Mouse (Mus musculus): ENCODE results near the gene Mrpl9. TPM values are rescaled to one million over a fixed set of nuclear protein-coding genes. Genes with fewer than 3 reads are reported as not detected.

Gene Mrpl9
- polyA plus RNA-seq (2016; fragmentation: Nextera tagmentation; extraction: Ambion mirVana): 58.0 and 67.5 TPM in 2 replicates

DNA sequence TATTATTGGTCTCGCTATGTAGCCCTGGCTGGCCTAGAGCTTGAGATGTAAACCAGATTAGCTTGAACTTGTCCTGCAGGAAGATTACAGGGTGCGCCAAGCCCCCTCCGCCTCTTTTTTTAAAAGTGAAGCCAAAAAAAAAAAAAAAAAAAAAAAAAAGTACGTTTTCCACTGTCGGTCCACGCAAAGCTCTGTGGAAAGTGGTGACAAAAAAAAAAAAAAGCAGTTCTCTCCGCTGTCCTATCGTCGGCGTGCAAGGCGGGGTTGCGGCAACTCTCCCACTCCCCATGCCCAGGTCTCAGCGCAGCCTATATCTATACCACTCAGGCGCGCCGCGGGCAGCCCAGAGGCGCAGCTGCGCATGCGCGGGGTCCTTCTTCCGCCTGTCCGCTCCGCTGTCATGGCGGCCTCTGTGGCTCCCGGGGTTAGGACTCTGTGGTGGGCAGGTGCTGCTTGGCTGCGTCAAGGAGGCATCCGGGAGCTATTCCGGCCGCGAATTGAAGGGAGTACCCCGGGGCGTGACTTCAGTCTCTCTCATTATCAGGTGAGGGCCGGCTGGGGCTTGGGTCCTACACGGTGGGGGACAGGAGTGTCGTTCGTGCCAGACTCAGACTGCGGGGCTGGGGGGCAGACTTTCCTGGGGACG lies at the start of gene Mrpl9:
Mrpl9 (plus strand) TSS at position 368 of the 646 bp plus-strand sequence.
- Histone ChIP-seq H3K4me1 (peaks cover 8% of the 10 kb centered on the region), H3K9me3 (replicated peaks) (no peaks in the 10 kb centered on the region), H3K36me3 (peaks cover 30% of the 10 kb centered on the region), H3K27ac (peak within 1 kb of the TSS; percentile 75), H3K27me3 (no peaks in the 10 kb centered on the region), H3K4me3 (peak within 1 kb of the TSS; percentile 95), H3K4me2 (replicated peaks) (peak within 1 kb of the TSS; percentile 94), H3K9ac (peak within 1 kb of the TSS; percentile 93)
- WGBS: 1% methylated on average over 36 of the region's 39 CpGs
- ATAC-seq (ENCODE audit: low FRiP score): peak; percentile 98

GRCm38 (mm10) chr3:94396336-94396735 lies 46.8 kb upstream of the Mrpl9 start:
- 84% methylated on average over 1 of the region's 1 CpGs for WGBS
- peaks cover 15% of the 10 kb centered on the region for H3K4me1 ChIP-seq
- H3K9me3 ChIP-seq (replicated peaks): no peaks in the 10 kb centered on the region
- no peak overlapping the region for H3K9ac ChIP-seq
- H3K27ac ChIP-seq: no peak overlapping the region
- ATAC-seq (ENCODE audit: low FRiP score): no peak
- H3K4me2 ChIP-seq (replicated peaks): no peak overlapping the region
- peaks cover 28% of the 10 kb centered on the region for H3K27me3 ChIP-seq
- H3K4me3 ChIP-seq: no peak overlapping the region
- H3K36me3 ChIP-seq: no peaks in the 10 kb centered on the region

- Histone ChIP-seq H3K4me3 (no peak overlapping the region), H3K27me3 (peaks cover 31% of the 10 kb centered on the region), H3K4me2 (replicated peaks) (no peak overlapping the region), H3K36me3 (no peaks in the 10 kb centered on the region), H3K27ac (no peak overlapping the region), H3K9me3 (replicated peaks) (no peaks in the 10 kb centered on the region), H3K4me1 (peaks cover 15% of the 10 kb centered on the region), H3K9ac (no peak overlapping the region)
- 85% methylated on average over 4 of the region's 4 CpGs for WGBS
- no peak for ATAC-seq (ENCODE audit: low FRiP score)
These were observed 46.3 kb upstream of the Mrpl9 start for GRCm38 (mm10) chr3:94396851-94397250.

DNA sequence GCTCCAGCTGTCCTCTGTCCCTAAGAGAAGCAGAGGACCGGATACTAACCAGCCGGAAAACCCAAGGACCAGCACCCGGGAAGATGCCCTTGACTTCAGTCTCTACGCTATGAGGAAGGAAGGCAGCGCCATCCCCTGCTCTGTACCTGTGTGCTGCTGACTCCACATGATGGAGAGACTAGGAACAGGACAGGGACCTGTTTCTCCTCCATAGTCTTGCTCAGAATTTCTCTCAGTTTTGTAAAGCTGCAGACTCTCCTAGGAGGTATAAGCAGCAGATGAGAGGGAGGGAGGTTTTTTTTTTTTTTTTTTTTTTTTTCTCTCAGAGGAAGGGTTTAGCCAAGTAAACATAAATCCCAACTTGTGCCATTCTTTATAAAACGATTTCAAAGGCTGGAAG lies 44.9 kb upstream of the Mrpl9 start, which contains the start of gene Lingo4:
Lingo4 (plus strand) TSS at position 301 of the 400 bp plus-strand sequence.
- H3K4me1 ChIP-seq: peaks cover 18% of the 10 kb centered on the region
- no peak within 1 kb of the TSS for H3K27ac ChIP-seq
- WGBS: 77% methylated on average over 6 of the region's 6 CpGs
- no peak for ATAC-seq (ENCODE audit: low FRiP score)
- no peaks in the 10 kb centered on the region for H3K36me3 ChIP-seq
- peak within 1 kb of the TSS; percentile 52 for H3K9ac ChIP-seq
- peak within 1 kb of the TSS; percentile 28 for H3K4me3 ChIP-seq
- H3K9me3 ChIP-seq (replicated peaks): no peaks in the 10 kb centered on the region
- peak within 1 kb of the TSS; percentile 72 for H3K4me2 ChIP-seq (replicated peaks)
- H3K27me3 ChIP-seq: peaks cover 36% of the 10 kb centered on the region

- Histone ChIP-seq H3K9me3 (replicated peaks) (no peaks in the 10 kb centered on the region), H3K27ac (no peak overlapping the region), H3K4me2 (replicated peaks) (peak overlapping the region; percentile 72), H3K4me3 (peak overlapping the region; percentile 28), H3K27me3 (peaks cover 44% of the 10 kb centered on the region), H3K9ac (peak overlapping the region; percentile 52), H3K36me3 (no peaks in the 10 kb centered on the region), H3K4me1 (peaks cover 18% of the 10 kb centered on the region)
- ATAC-seq (ENCODE audit: low FRiP score): peak; percentile 59; the same call in 1 of the 2 replicates
- WGBS: 2% methylated on average over 20 of the region's 20 CpGs
These were observed 44.1 kb upstream of the Mrpl9 start for GRCm38 (mm10) chr3:94398943-94399481.

DNA sequence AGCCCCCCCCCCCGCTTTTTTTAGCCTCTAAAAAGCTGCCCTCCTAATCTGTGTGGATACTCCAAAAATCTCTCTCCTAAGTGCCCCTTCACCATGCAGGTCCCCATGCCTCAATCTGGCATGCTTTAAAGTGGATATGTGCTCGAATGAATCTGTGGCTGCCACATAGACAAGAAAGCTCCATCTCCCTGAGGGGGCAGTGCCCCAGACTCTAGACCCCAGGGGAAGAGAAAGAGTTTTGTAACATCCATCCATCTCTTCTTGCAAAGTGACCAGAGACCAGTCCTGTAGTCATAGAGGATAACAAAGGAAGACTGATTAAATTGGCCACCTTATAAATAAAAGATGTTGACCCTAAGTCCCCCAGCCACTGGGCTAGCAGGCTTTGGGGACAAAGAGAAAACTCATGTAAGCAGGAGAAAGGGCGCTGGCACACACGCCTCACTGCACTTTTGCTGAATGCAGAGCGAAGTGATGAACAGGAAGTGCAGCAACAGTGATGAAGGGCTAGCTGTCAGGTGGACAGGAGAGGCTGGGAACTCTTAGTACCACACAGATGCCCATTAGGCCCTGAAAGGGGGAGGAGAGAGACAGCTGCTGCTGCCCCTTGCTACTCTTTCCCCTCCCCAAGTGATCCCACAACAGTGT lies 43.3 kb upstream of the Mrpl9 start:
- Histone ChIP-seq H3K4me1 (peaks cover 26% of the 10 kb centered on the region), H3K27ac (no peak overlapping the region), H3K4me2 (replicated peaks) (peak overlapping the region; percentile 72), H3K9me3 (replicated peaks) (no peaks in the 10 kb centered on the region), H3K4me3 (peak overlapping the region; percentile 28; the same call in 1 of the 2 replicates), H3K27me3 (peaks cover 45% of the 10 kb centered on the region), H3K36me3 (no peaks in the 10 kb centered on the region), H3K9ac (peak overlapping the region; percentile 52; the same call in 1 of the 2 replicates)
- peak; percentile 33; the same call in 1 of the 2 replicates for ATAC-seq (ENCODE audit: low FRiP score)
- 15% methylated on average over 5 of the region's 5 CpGs for WGBS

DNA sequence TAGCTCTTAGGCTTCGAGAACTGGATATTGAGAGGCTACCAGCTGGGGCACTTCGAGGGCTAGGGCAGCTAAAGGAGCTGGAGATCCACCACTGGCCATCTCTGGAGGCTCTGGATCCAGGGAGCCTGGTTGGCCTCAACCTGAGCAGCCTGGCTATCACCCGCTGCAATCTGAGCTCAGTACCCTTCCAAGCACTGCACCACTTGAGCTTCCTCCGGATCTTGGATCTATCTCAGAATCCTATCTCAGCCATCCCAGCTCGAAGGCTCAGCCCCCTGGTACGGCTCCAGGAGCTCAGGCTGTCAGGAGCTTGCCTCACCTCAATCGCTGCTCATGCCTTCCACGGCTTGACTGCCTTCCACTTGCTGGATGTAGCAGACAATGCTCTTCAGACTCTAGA lies 40.7 kb upstream of the Mrpl9 start:
- Histone ChIP-seq H3K9me3 (replicated peaks) (no peaks in the 10 kb centered on the region), H3K27me3 (peaks cover 40% of the 10 kb centered on the region), H3K4me3 (no peak overlapping the region), H3K36me3 (no peaks in the 10 kb centered on the region), H3K9ac (no peak overlapping the region), H3K4me2 (replicated peaks) (no peak overlapping the region), H3K4me1 (peaks cover 29% of the 10 kb centered on the region), H3K27ac (no peak overlapping the region)
- ATAC-seq (ENCODE audit: low FRiP score): no peak
- 71% methylated on average over 8 of the region's 8 CpGs for WGBS

GRCm38 (mm10) chr3:94404366-94405054 lies 38.6 kb upstream of the Mrpl9 start:
- Histone ChIP-seq H3K27me3 (peaks cover 32% of the 10 kb centered on the region), H3K4me3 (no peak overlapping the region), H3K4me2 (replicated peaks) (no peak overlapping the region), H3K9me3 (replicated peaks) (no peaks in the 10 kb centered on the region), H3K27ac (no peak overlapping the region), H3K36me3 (no peaks in the 10 kb centered on the region), H3K9ac (0 out of 2 replicates have a peak overlapping the region, but pooled peaks have one; percentile 18), H3K4me1 (peaks cover 20% of the 10 kb centered on the region)
- ATAC-seq (ENCODE audit: low FRiP score): peak; percentile 37; the same call in 1 of the 2 replicates
- 13% methylated on average over 7 of the region's 7 CpGs for WGBS

GRCm38 (mm10) chr3:94405561-94405960 lies 37.6 kb upstream of the Mrpl9 start:
- H3K27ac ChIP-seq: no peak overlapping the region
- H3K9ac ChIP-seq: no peak overlapping the region
- 73% methylated on average over 4 of the region's 4 CpGs for WGBS
- peaks cover 24% of the 10 kb centered on the region for H3K27me3 ChIP-seq
- H3K9me3 ChIP-seq (replicated peaks): no peaks in the 10 kb centered on the region
- H3K4me2 ChIP-seq (replicated peaks): no peak overlapping the region
- no peak overlapping the region for H3K4me3 ChIP-seq
- H3K4me1 ChIP-seq: peaks cover 13% of the 10 kb centered on the region
- no peaks in the 10 kb centered on the region for H3K36me3 ChIP-seq
- ATAC-seq (ENCODE audit: low FRiP score): no peak

- Histone ChIP-seq H3K36me3 (no peaks in the 10 kb centered on the region), H3K27me3 (no peaks in the 10 kb centered on the region), H3K4me3 (peak overlapping the region; percentile 57), H3K4me1 (peaks cover 14% of the 10 kb centered on the region), H3K27ac (peak overlapping the region; percentile 71), H3K9ac (peak overlapping the region; percentile 67), H3K4me2 (replicated peaks) (peak overlapping the region; percentile 93), H3K9me3 (replicated peaks) (no peaks in the 10 kb centered on the region)
- WGBS: 7% methylated on average over 25 of the region's 25 CpGs
- peak; percentile 76 for ATAC-seq (ENCODE audit: low FRiP score)
These were observed 30.6 kb upstream of the Mrpl9 start for GRCm38 (mm10) chr3:94412530-94412929.

DNA sequence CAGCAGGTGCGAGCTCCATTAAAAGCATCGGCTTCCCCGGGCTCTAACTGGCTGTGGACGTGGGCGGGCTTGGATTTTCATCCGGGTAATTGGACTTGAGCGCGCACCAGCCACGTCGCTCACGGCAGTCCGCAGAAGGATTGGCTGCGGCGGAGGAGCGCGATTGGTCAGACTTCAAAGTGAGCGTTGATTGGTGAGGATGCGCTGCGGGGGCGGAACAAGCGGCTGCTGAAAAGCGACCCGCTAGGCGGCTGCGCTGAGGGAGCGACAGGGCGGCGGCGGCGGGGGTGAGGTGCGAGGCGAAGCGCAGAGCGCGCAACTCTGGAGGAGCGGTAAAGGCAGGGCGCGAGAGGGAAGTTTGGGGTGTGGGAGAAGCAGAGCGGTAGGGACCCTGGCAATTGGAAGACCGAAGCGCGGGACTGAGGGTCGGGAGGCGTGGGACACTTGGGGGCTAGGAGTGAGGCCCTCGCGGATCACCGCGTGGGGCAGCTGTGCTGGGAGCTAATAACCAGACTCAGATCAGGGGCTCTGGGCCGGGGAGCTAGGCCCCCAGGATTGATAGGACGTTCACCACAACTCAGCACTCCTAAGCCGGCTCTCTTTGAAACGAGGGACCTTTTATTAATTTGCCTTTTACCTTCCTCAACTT lies 30.0 kb upstream of the Mrpl9 start, which contains the start of gene Tdrkh:
Tdrkh (plus strand) TSS at position 243 of the 649 bp plus-strand sequence.
- peak within 1 kb of the TSS; percentile 57 for H3K4me3 ChIP-seq
- 8% methylated on average over 52 of the region's 52 CpGs for WGBS
- no peaks in the 10 kb centered on the region for H3K36me3 ChIP-seq
- H3K4me2 ChIP-seq (replicated peaks): peak within 1 kb of the TSS; percentile 93
- H3K9me3 ChIP-seq (replicated peaks): no peaks in the 10 kb centered on the region
- peaks cover 14% of the 10 kb centered on the region for H3K4me1 ChIP-seq
- no peaks in the 10 kb centered on the region for H3K27me3 ChIP-seq
- peak; percentile 98 for ATAC-seq (ENCODE audit: low FRiP score)
- peak within 1 kb of the TSS; percentile 70 for H3K9ac ChIP-seq
- H3K27ac ChIP-seq: peak within 1 kb of the TSS; percentile 71

All from hindbrain, embryonic 12.5 days (tissue).